Comparison of ENCODE assay signal across 15 mouse cellular contexts in the genomic region with DNA sequence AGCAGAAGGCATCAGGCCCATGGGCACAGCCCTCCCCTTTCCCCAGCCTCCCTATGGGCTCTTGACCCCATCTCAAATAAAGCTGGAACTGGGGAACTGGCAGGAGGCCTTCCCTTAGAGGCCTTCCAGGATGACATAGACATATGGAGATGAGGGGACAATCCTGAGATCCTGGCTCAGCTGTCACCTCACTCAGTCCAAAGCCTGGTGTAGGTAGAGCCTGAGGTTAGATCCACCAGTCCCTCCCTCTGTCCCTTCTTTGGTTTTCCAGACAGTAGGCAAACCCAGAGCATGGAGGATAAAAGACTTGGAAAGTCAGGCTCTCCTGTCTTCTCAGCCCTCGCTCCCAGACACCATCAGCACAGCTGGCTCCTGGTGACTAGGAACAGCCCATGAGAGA. TPM values are rescaled to one million over a fixed set of nuclear protein-coding genes. Genes with fewer than 3 reads are reported as not detected.
DNase-seq lines count a peak whose midpoint lies in the region; ATAC-seq lines count a peak whose summit lies in the region.
"Had no signal": no experiment of that assay in that cellular context is flagged by ENCODE, and none has a peak within 500 bp of the region (broad histone marks: within the 10 kb centered on the region; RNA-seq: fewer than 3 reads in every experiment).

No protein-coding gene starts in this region.

- 4% methylated on average over 1 of the region's 1 CpGs for WGBS in neural tube, embryonic 11.5 days
- 5% methylated on average over 1 of the region's 1 CpGs for WGBS in hindbrain, embryonic 12.5 days
- 24% methylated on average over 1 of the region's 1 CpGs for WGBS in midbrain, embryonic 15.5 days

- no peak overlapping the region for H3K4me3 ChIP-seq in neural tube, embryonic 11.5 days (ENCODE audit: low read depth, low read length)
- H3K4me3 ChIP-seq in hindbrain, embryonic 12.5 days = no peak overlapping the region
- H3K4me3 ChIP-seq in midbrain, embryonic 15.5 days = no peak overlapping the region
- H3K4me3 ChIP-seq: gastrocnemius, adult 2 months; heart, embryonic 10.5 days; limb, embryonic 13.5 days had no signal

- intact Hi-C loops in heart, postnatal 10 days (cut with DNase I) = no loop called here

- peaks cover 13% of the 10 kb centered on the region for H3K4me1 ChIP-seq in neural tube, embryonic 11.5 days (ENCODE audit: control insufficient read depth, insufficient read depth, low read length)
- H3K4me1 ChIP-seq in hindbrain, embryonic 12.5 days = peaks cover 50% of the 10 kb centered on the region
- H3K4me1 ChIP-seq in midbrain, embryonic 15.5 days = peaks cover 47% of the 10 kb centered on the region

- H3K9ac ChIP-seq in neural tube, embryonic 11.5 days (ENCODE audit: low read length) = no peak overlapping the region
- peak overlapping the region; percentile 39; the same call in 1 of the 2 replicates for H3K9ac ChIP-seq in hindbrain, embryonic 12.5 days
- 0 out of 2 replicates have a peak overlapping the region, but pooled peaks have one; percentile 12 for H3K9ac ChIP-seq in midbrain, embryonic 15.5 days
- H3K9ac ChIP-seq: limb, embryonic 13.5 days; liver, postnatal 0 days had no signal

- no peaks in the 10 kb centered on the region for H3K36me3 ChIP-seq in neural tube, embryonic 11.5 days (ENCODE audit: control insufficient read depth, insufficient read depth, low read length)
- peaks cover 19% of the 10 kb centered on the region; the same call in 1 of the 2 replicates for H3K36me3 ChIP-seq in hindbrain, embryonic 12.5 days
- peaks cover 13% of the 10 kb centered on the region for H3K36me3 ChIP-seq in midbrain, embryonic 15.5 days (replicated peaks)
- H3K36me3 ChIP-seq: heart, embryonic 10.5 days; limb, embryonic 13.5 days had no signal

- no peak overlapping the region for H3K4me2 ChIP-seq in neural tube, embryonic 11.5 days (ENCODE audit: low read depth)
- 0 out of 2 replicates have a peak overlapping the region, but pooled peaks have one; percentile 4 for H3K4me2 ChIP-seq in hindbrain, embryonic 12.5 days (replicated peaks)
- peak overlapping the region; percentile 28; the same call in 1 of the 2 replicates for H3K4me2 ChIP-seq in midbrain, embryonic 15.5 days
- H3K4me2 ChIP-seq: limb, embryonic 13.5 days had no signal

- ATAC-seq in neural tube, embryonic 11.5 days (ENCODE audit: insufficient read depth, low FRiP score, low TSS enrichment) = no peak
- no peak for ATAC-seq in hindbrain, embryonic 12.5 days (ENCODE audit: low FRiP score)
- ATAC-seq in midbrain, embryonic 15.5 days (replicated peaks) = no peak
- ATAC-seq: liver, postnatal 0 days had no signal

- no peaks in the 10 kb centered on the region for H3K9me3 ChIP-seq in neural tube, embryonic 11.5 days (ENCODE audit: control insufficient read depth, low read length)
- no peaks in the 10 kb centered on the region for H3K9me3 ChIP-seq in hindbrain, embryonic 12.5 days (replicated peaks)
- no peaks in the 10 kb centered on the region for H3K9me3 ChIP-seq in midbrain, embryonic 15.5 days
- H3K9me3 ChIP-seq: heart, embryonic 10.5 days; limb, embryonic 13.5 days had no signal

- peaks cover 18% of the 10 kb centered on the region for H3K27me3 ChIP-seq in neural tube, embryonic 11.5 days (ENCODE audit: control insufficient read depth, insufficient read depth, low read length)
- peaks cover 61% of the 10 kb centered on the region for H3K27me3 ChIP-seq in hindbrain, embryonic 12.5 days
- no peaks in the 10 kb centered on the region for H3K27me3 ChIP-seq in midbrain, embryonic 15.5 days (replicated peaks)

- DNase-seq in neural tube, embryonic 11.5 days (ENCODE audit: low spot score) = no peak
- no peak for DNase-seq in neural tube, embryonic 10.5 days (ENCODE audit: extremely low spot score, low spot score)
- DNase-seq in spleen, postnatal 4 days (ENCODE audit: low spot score in 2 of 2) = no peak
- DNase-seq in heart, postnatal 10 days = no peak
- DNase-seq in layer of hippocampus, adult 11-12 months (ENCODE audit: low spot score) = no peak
- DNase-seq: gastrocnemius, adult 2 months; layer of hippocampus, postnatal 36 days; liver, postnatal 0 days; thymus, postnatal 36 days had no signal

- H3K27ac ChIP-seq in neural tube, embryonic 11.5 days (ENCODE audit: low read depth, low read length) = peak overlapping the region; percentile 54
- H3K27ac ChIP-seq in hindbrain, embryonic 12.5 days = 0 out of 2 replicates have a peak overlapping the region, but pooled peaks have one; percentile 56
- peak overlapping the region; percentile 73; the same call in 1 of the 2 replicates for H3K27ac ChIP-seq in midbrain, embryonic 15.5 days
- H3K27ac ChIP-seq: gastrocnemius, adult 2 months; kidney, postnatal 0 days; limb, embryonic 13.5 days; stomach, postnatal 0 days had no signal

RNA-seq across cellular contexts. Expression of a gene that starts 4.7 kb away (rescaled TPM):
- polyA plus RNA-seq in neural tube, embryonic 11.5 days (2014; fragmentation: Nextera tagmentation; extraction: Ambion mirVana) = 6.5 and 7.7 TPM in 2 replicates
- polyA plus RNA-seq in hindbrain, embryonic 12.5 days (2016; fragmentation: Nextera tagmentation; extraction: Ambion mirVana) = 13.9 and 16.1 TPM in 2 replicates
- 26.9 and 27.4 TPM in 2 replicates for polyA plus RNA-seq in midbrain, embryonic 15.5 days (2015; fragmentation: Nextera tagmentation; extraction: Ambion mirVana)
- total RNA-seq in heart, postnatal 10 days (2021) = 1 to 10 TPM; 1.1 to 1.5 TPM
- total RNA-seq: gastrocnemius, adult 2 months had no signal

RNA-seq across cellular contexts. Expression of a gene that starts 9.2 kb away (rescaled TPM):
- 1.6 and 2.0 TPM in 2 replicates for polyA plus RNA-seq in neural tube, embryonic 11.5 days (2014; fragmentation: Nextera tagmentation; extraction: Ambion mirVana)
- 3.7 and 3.8 TPM in 2 replicates for polyA plus RNA-seq in hindbrain, embryonic 12.5 days (2016; fragmentation: Nextera tagmentation; extraction: Ambion mirVana)
- polyA plus RNA-seq in midbrain, embryonic 15.5 days (2015; fragmentation: Nextera tagmentation; extraction: Ambion mirVana) = 5.2 and 5.8 TPM in 2 replicates
- total RNA-seq in heart, postnatal 10 days (2021) = 10 to 100 TPM; 14.3 to 15.0 TPM

RNA-seq across cellular contexts. Expression of a gene that starts 22.2 kb away (rescaled TPM):
- polyA plus RNA-seq in neural tube, embryonic 11.5 days (2014; fragmentation: Nextera tagmentation; extraction: Ambion mirVana) = not detected in 2 replicates
- polyA plus RNA-seq in hindbrain, embryonic 12.5 days (2016; fragmentation: Nextera tagmentation; extraction: Ambion mirVana) = 0.69 TPM in 1 of 2 replicates, not detected in the other
- 0.37 and 1.5 TPM in 2 replicates for polyA plus RNA-seq in midbrain, embryonic 15.5 days (2015; fragmentation: Nextera tagmentation; extraction: Ambion mirVana)
- total RNA-seq in heart, postnatal 10 days (2021) = 1 to 10 TPM; 5.1 to 5.4 TPM

RNA-seq across cellular contexts. Expression of a gene that starts 34.7 kb away (rescaled TPM):
- 0.33 and 0.59 TPM in 2 replicates for polyA plus RNA-seq in neural tube, embryonic 11.5 days (2014; fragmentation: Nextera tagmentation; extraction: Ambion mirVana)
- 0.59 and 0.86 TPM in 2 replicates for polyA plus RNA-seq in hindbrain, embryonic 12.5 days (2016; fragmentation: Nextera tagmentation; extraction: Ambion mirVana)
- polyA plus RNA-seq in midbrain, embryonic 15.5 days (2015; fragmentation: Nextera tagmentation; extraction: Ambion mirVana) = 0.27 and 0.36 TPM in 2 replicates
- total RNA-seq in heart, postnatal 10 days (2021) = 10 to 100 TPM; 12.0 to 12.2 TPM

RNA-seq across cellular contexts. Expression of a gene that starts 56.1 kb away (rescaled TPM):
- polyA plus RNA-seq in neural tube, embryonic 11.5 days (2014; fragmentation: Nextera tagmentation; extraction: Ambion mirVana) = 54.5 and 57.4 TPM in 2 replicates
- polyA plus RNA-seq in hindbrain, embryonic 12.5 days (2016; fragmentation: Nextera tagmentation; extraction: Ambion mirVana) = 63.7 and 65.9 TPM in 2 replicates
- 70.5 and 74.5 TPM in 2 replicates for polyA plus RNA-seq in midbrain, embryonic 15.5 days (2015; fragmentation: Nextera tagmentation; extraction: Ambion mirVana)
- total RNA-seq in heart, postnatal 10 days (2021) = 10 to 100 TPM; 46.3 to 54.9 TPM
